Mouse (Mus musculus) bone marrow macrophage, adult 2 months (primary cell): ENCODE measurements around the gene Gys1. TPM values are rescaled to one million over a fixed set of nuclear protein-coding genes. Genes with fewer than 3 reads are reported as not detected.

Experiments
- H3K27ac ChIP-seq: 2 replicates; pipeline ENCODE4 v1.5.1; 2012; ENCODE audit warnings: low read depth, low read length; ENCODE audit not compliant: insufficient read depth
- H3K4me1 ChIP-seq: 2 replicates; pipeline ENCODE4 v1.6.1; 2012; ENCODE audit warnings: low read length; ENCODE audit not compliant: control insufficient read depth, insufficient read depth
- H3K4me3 ChIP-seq: 2 replicates; pipeline ENCODE4 v1.5.1; 2012; ENCODE audit warnings: mild to moderate bottlenecking, low read length, moderate library complexity; ENCODE audit not compliant: insufficient read depth
- CTCF ChIP-seq: IDR thresholded peaks from 2 replicates; pipeline ENCODE4 v1.5.1; 2012; ENCODE audit warnings: low read depth, mild to moderate bottlenecking, low read length, moderate library complexity
- POLR2A ChIP-seq: IDR thresholded peaks from 2 replicates; pipeline ENCODE4 v1.6.1; 2012; ENCODE audit warnings: mild to moderate bottlenecking, low read depth, low read length, borderline replicate concordance
- polyA plus RNA-seq: library from polyadenylated mRNA; stranded (reverse); fragments of >200 nt; gene quantifications from 2 replicates; pipeline ENCODE4 v1.2.4, GENCODE M21; 2012; ENCODE audit not compliant: missing spikeins, insufficient read depth, insufficient read length

Gys1 gene
- polyA plus RNA-seq, 1 experiment, result 12.8 TPM

DNA sequence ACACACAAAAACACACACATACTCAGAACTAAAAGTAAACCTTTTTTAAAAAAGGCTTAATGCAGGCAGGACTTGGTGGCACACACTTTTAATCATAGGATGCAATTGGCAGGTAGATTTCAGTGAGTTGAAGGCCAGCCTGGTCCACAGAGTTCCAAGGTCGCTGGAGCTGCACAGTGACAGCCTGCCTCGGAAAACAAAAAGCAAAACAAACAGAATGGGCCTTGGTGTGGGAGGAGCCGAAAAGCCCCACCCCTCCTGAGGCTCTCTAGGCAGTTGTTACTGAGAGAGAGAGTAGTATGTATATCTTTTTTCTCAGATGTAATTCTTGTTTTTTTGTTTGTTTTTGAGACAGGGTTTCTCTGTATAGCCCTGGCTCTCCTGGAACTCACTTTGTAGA lies 56.6 kb downstream of the Gys1 start:
- Histone ChIP-seq H3K27ac (no peak overlapping the region), H3K4me1 (peaks cover 21% of the 10 kb centered on the region), H3K4me3 (no peak overlapping the region)
- TF ChIP-seq CTCF, result no peak
- no peak for TF ChIP-seq POLR2A

DNA sequence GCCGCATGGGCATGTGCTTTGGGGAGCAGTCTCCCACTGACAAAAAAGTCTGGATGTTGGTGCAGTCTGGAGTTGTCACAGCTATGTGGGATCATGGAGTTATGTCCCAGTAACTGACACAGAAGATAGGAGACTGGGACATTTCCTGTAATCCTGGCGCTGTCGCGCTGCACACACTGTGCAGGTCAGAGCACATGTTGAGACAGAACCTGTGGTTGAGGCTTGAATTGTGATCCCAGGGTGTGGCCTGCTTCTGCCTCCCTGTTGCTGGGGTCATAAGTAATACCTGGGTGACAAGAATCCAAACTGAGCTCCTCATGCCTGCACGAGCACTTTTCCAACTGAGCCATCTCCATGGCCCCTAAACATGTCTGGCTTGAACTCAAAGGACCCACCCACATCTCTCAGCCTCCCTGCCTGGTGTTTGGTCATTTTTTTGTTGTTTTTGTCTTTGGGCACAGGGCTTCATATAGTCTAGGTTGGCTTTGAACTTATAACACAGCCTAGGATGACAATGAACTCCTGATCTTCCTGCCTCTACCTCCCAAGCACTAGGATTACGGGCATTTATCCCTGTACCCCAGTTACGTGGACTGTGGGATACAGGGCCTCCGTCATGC lies 57.7 kb downstream of the Gys1 start:
- TF ChIP-seq CTCF, result no peak
- no peak for TF ChIP-seq POLR2A
- peaks cover 19% of the 10 kb centered on the region for H3K4me1 ChIP-seq
- H3K27ac ChIP-seq, result no peak overlapping the region
- no peak overlapping the region for H3K4me3 ChIP-seq

DNA sequence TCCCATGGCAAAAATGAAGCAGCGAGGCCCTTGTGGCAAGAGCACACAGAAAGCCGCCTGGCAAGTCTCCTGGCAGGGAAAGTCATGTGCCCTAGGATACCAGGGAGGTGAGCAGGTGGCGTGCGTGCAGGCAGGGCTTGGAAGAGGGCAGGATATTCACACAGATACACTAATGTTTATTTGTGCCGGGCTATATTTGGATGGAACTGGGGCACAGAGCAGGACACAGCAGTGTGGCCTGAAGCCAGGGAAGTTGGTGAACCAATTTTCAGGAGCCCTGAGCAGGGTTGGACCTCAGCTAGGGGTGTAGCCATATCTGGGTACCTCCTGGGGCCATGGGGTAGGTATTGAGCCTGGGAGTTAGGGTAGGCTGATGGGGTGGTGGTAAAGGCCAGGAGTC lies 58.3 kb downstream of the Gys1 start:
- TF ChIP-seq POLR2A (no peak), CTCF (no peak)
- no peak overlapping the region for H3K4me3 ChIP-seq
- no peak overlapping the region for H3K27ac ChIP-seq
- peaks cover 13% of the 10 kb centered on the region for H3K4me1 ChIP-seq

DNA sequence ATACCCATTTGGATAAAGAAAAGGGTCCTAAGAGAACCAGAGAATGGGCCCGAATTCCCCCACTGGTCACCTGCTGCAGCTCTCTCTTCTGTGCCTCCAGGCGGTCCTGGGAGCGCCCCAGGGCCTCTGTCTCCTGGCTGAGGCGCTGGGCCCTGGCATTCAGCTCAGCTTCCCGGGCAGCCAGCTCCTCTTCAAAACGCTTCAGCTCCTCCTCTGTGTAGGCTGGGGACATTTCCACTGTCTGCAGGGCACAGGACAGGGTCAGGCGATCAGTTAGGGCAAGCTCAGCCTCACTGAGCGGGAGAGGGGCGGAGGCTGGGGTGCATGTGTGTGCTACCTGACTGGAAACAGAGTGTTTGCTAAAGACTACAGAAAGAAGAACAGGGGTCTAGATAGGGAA lies 59.9 kb downstream of the Gys1 start:
- Histone ChIP-seq H3K27ac (no peak overlapping the region), H3K4me1 (peaks cover 8% of the 10 kb centered on the region), H3K4me3 (no peak overlapping the region)
- no peak for TF ChIP-seq POLR2A
- TF ChIP-seq CTCF, result no peak

DNA sequence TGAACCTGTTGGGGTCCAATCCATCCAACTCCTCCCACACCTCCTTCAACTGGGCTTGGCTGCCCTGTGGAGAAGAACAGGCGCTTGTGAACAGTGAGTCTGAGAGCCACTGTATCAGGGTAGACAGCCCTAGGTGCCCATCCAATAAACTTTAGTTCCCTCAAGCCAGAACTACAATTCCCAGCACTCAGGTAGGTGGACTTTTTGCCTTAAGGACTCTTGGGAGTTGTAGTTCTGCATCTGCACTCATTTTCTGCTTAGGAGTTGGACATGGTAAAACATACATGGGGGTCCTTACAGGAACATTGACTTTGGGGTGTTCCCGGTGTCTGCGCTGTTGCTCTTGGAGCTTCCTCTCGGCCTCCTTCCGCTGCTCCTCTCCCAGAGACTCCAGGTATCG lies 63.8 kb downstream of the Gys1 start:
- no peak overlapping the region for H3K27ac ChIP-seq
- 0 out of 2 replicates have a peak, but pooled peaks cover 2% of the 10 kb centered on the region for H3K4me1 ChIP-seq
- no peak for TF ChIP-seq POLR2A
- no peak for TF ChIP-seq CTCF
- no peak overlapping the region for H3K4me3 ChIP-seq

Other genes with a start within 250 kb of the Gys1 start
- 0.24 TPM in 1 of 2 replicates, not detected in the other for gene Ccdc155, start 230.0 kb upstream of the Gys1 start, polyA plus RNA-seq
- not detected in 2 replicates for gene Dkkl1, start 222.7 kb upstream of the Gys1 start, polyA plus RNA-seq
- 2.1 TPM in 1 of 2 replicates, not detected in the other for gene Tead2, start 219.1 kb upstream of the Gys1 start, polyA plus RNA-seq
- 238 and 243 TPM in 2 replicates for gene Cd37, start 195.7 kb upstream of the Gys1 start, polyA plus RNA-seq
- gene Slc6a16, start 193.8 kb upstream of the Gys1 start, polyA plus RNA-seq, result not detected in 2 replicates
- not detected in 2 replicates for gene Slc6a21, start 157.3 kb upstream of the Gys1 start, polyA plus RNA-seq
- 14.1 and 16.0 TPM in 2 replicates for gene Trpm4, start 101.1 kb upstream of the Gys1 start, polyA plus RNA-seq
- gene Hrc, start 99.6 kb upstream of the Gys1 start, polyA plus RNA-seq, result not detected in 2 replicates
- 1.6 and 1.8 TPM in 2 replicates for gene Ppfia3, start 67.8 kb upstream of the Gys1 start, polyA plus RNA-seq
- gene Lin7b, start 64.3 kb upstream of the Gys1 start, polyA plus RNA-seq, result 3.0 and 3.6 TPM in 2 replicates
- gene Snrnp70, start 39.1 kb upstream of the Gys1 start, polyA plus RNA-seq, result 385 and 416 TPM in 2 replicates
- gene Kcna7, start 29.2 kb upstream of the Gys1 start, polyA plus RNA-seq, result not detected in 2 replicates
- not detected in 2 replicates for gene Ntf5, start 21.1 kb upstream of the Gys1 start, polyA plus RNA-seq
- not detected in 2 replicates for gene Lhb, start 14.0 kb upstream of the Gys1 start, polyA plus RNA-seq
- gene Ruvbl2, start 3.3 kb downstream of the Gys1 start, polyA plus RNA-seq, result 26.0 and 43.8 TPM in 2 replicates
- 18,510 and 20,120 TPM in 2 replicates for gene Ftl1, start 25.0 kb downstream of the Gys1 start, polyA plus RNA-seq
- 196 and 209 TPM in 2 replicates for gene Bax, start 32.1 kb downstream of the Gys1 start, polyA plus RNA-seq
- gene Tulp2, start 47.0 kb downstream of the Gys1 start, polyA plus RNA-seq, result not detected in 2 replicates
- 1.1 TPM in 1 of 2 replicates, not detected in the other for gene Gm45808, start 52.0 kb downstream of the Gys1 start, polyA plus RNA-seq
- gene Dhdh, start 54.0 kb downstream of the Gys1 start, polyA plus RNA-seq, result 22.0 and 25.4 TPM in 2 replicates
- 278 and 296 TPM in 2 replicates for gene Nucb1, start 75.6 kb downstream of the Gys1 start, polyA plus RNA-seq
- 21.3 and 26.7 TPM in 2 replicates for gene Ppp1r15a, start 91.4 kb downstream of the Gys1 start, polyA plus RNA-seq
- 1.0 and 1.6 TPM in 2 replicates for gene Plekha4, start 91.5 kb downstream of the Gys1 start, polyA plus RNA-seq
- 2.0 and 2.5 TPM in 2 replicates for gene Hsd17b14, start 120.0 kb downstream of the Gys1 start, polyA plus RNA-seq
- gene Bcat2, start 135.3 kb downstream of the Gys1 start, polyA plus RNA-seq, result 87.0 and 93.0 TPM in 2 replicates
- not detected in 2 replicates for gene Fgf21, start 180.6 kb downstream of the Gys1 start, polyA plus RNA-seq
- gene Fut1, start 182.4 kb downstream of the Gys1 start, polyA plus RNA-seq, result not detected in 2 replicates
- gene Izumo1, start 187.0 kb downstream of the Gys1 start, polyA plus RNA-seq, result not detected in 2 replicates
- gene Rasip1, start 192.6 kb downstream of the Gys1 start, polyA plus RNA-seq, result 0.40 TPM in 1 of 2 replicates, not detected in the other
- gene Mamstr, start 205.1 kb downstream of the Gys1 start, polyA plus RNA-seq, result not detected in 2 replicates
- gene Fut2, start 231.6 kb downstream of the Gys1 start, polyA plus RNA-seq, result not detected in 2 replicates
- not detected in 2 replicates for gene Ntn5, start 249.2 kb downstream of the Gys1 start, polyA plus RNA-seq